Mouse (Mus musculus) megakaryocyte, embryonic 14.5 days (primary cell): ENCODE data around the gene Vgll4.

Experiments used
- FLI1 ChIP-seq: IDR thresholded peaks from 2 replicates; pipeline ENCODE4 v1.6.1; 2012; ENCODE audit warnings: low read length, inconsistent platforms, mixed read lengths
- GATA1 ChIP-seq: IDR thresholded peaks from 3 replicates; pipeline ENCODE4 v1.6.1; 2012; ENCODE audit warnings: mixed read lengths, low read length, inconsistent platforms, borderline replicate concordance

DNA sequence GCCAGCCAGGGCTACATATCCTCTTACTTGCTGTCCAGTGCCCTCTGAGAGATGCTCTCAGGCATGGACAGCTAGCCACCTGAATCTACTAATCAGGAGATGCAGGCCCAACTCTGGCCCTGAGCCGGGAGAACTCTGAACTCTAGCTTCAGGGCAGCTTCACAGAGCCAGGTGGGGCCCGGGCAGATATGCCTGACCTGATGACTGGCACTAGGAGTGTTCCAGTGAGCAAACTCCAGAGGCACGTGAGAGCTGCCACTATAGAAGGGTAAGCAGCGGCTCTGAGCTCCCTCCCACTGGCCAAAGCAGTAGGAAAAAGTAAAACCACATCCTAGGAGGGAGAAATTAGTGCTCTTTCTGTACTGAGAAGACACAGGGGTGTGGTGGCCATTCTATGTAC is 43.8 kb upstream of the Vgll4 start:
- TF ChIP-seq GATA1 (no peak), FLI1 (no peak)
